Mouse (Mus musculus): ENCODE data around the gene Slc44a1. TPM values are rescaled to one million over a fixed set of nuclear protein-coding genes. Genes with fewer than 3 reads are reported as not detected.

Gene Slc44a1
- total RNA-seq, 2 experiments from 2014 or later = 75.7 to 84.1 TPM

- DNase-seq (ENCODE audit: low spot score in 2 of 2) = no peak
Observed at GRCm38 (mm10) chr4:53462505-53463251, 22.5 kb downstream of the Slc44a1 start.

- no peak for DNase-seq (ENCODE audit: low spot score in 2 of 2)
Observed at GRCm38 (mm10) chr4:53465887-53466286, 25.7 kb downstream of the Slc44a1 start.

GRCm38 (mm10) chr4:53469007-53469406 lies 28.8 kb downstream of the Slc44a1 start:
- peak in 1 of 2 experiments; percentile 57 for DNase-seq (ENCODE audit: low spot score in 2 of 2)

GRCm38 (mm10) chr4:53474109-53474508 lies 33.9 kb downstream of the Slc44a1 start:
- no peak for DNase-seq (ENCODE audit: low spot score in 2 of 2)

GRCm38 (mm10) chr4:53475230-53475952 lies 35.2 kb downstream of the Slc44a1 start:
- DNase-seq (ENCODE audit: low spot score in 2 of 2) = no peak

- DNase-seq (ENCODE audit: low spot score in 2 of 2) = peak; percentile 47 to 67
Observed at GRCm38 (mm10) chr4:53478644-53479043, 38.4 kb downstream of the Slc44a1 start.

GRCm38 (mm10) chr4:53487216-53488188 lies 47.3 kb downstream of the Slc44a1 start:
- peak in 1 of 2 experiments; percentile 33 for DNase-seq (ENCODE audit: low spot score in 2 of 2)

GRCm38 (mm10) chr4:53488803-53489202 lies 48.6 kb downstream of the Slc44a1 start:
- peak in 1 of 2 experiments; percentile 83 for DNase-seq (ENCODE audit: low spot score in 2 of 2)

GRCm38 (mm10) chr4:53490371-53490770 lies 50.2 kb downstream of the Slc44a1 start:
- no peak for DNase-seq (ENCODE audit: low spot score in 2 of 2)

GRCm38 (mm10) chr4:53491269-53491668 lies 51.1 kb downstream of the Slc44a1 start:
- DNase-seq (ENCODE audit: low spot score in 2 of 2) = no peak

- DNase-seq (ENCODE audit: low spot score in 2 of 2) = no peak
Observed at GRCm38 (mm10) chr4:53495646-53496045, 55.4 kb downstream of the Slc44a1 start.

- no peak for DNase-seq (ENCODE audit: low spot score in 2 of 2)
Observed at GRCm38 (mm10) chr4:53502764-53503163, 62.6 kb downstream of the Slc44a1 start.

GRCm38 (mm10) chr4:53512131-53512916 lies 72.1 kb downstream of the Slc44a1 start:
- peak; percentile 78 to 88 for DNase-seq (ENCODE audit: low spot score in 2 of 2)

- DNase-seq (ENCODE audit: low spot score in 2 of 2) = no peak
Observed at GRCm38 (mm10) chr4:53513276-53514081, 73.3 kb downstream of the Slc44a1 start.

- peak; percentile 80 to 93 for DNase-seq (ENCODE audit: low spot score in 2 of 2)
Observed at GRCm38 (mm10) chr4:53516011-53516532, 75.9 kb downstream of the Slc44a1 start.

GRCm38 (mm10) chr4:53519429-53519828 lies 79.2 kb downstream of the Slc44a1 start:
- no peak for DNase-seq (ENCODE audit: low spot score in 2 of 2)

GRCm38 (mm10) chr4:53521028-53521427 lies 80.8 kb downstream of the Slc44a1 start:
- no peak for DNase-seq (ENCODE audit: low spot score in 2 of 2)

GRCm38 (mm10) chr4:53522655-53523054 lies 82.4 kb downstream of the Slc44a1 start:
- DNase-seq (ENCODE audit: low spot score in 2 of 2) = no peak

- no peak for DNase-seq (ENCODE audit: low spot score in 2 of 2)
Observed at GRCm38 (mm10) chr4:53525503-53525902, 85.3 kb downstream of the Slc44a1 start.

Measured in layer of hippocampus, adult 18-20 months (tissue).